Mouse (Mus musculus) neutrophil, adult 65 days (primary cell): ENCODE measurements around the gene P3h2. TPM values are rescaled to one million over a fixed set of nuclear protein-coding genes. Genes with fewer than 3 reads are reported as not detected.

Experiments
- total RNA-seq: library from RNA; stranded (reverse); gene quantifications from 2 replicates; pipeline ENCODE4 v1.2.4, GENCODE M21; 2023

Gene P3h2
- total RNA-seq, result 0.11 and 0.38 TPM in 2 replicates

GRCm38 (mm10) chr16:26105115-26105974 lies at the start of gene P3h2:
Gene P3h2, minus strand, starts transcription at chr16:26105784.

